Mouse (Mus musculus): ENCODE results near the gene Zfp169. TPM values are rescaled to one million over a fixed set of nuclear protein-coding genes. Genes with fewer than 3 reads are reported as not detected.

Zfp169 gene
- 12.6 and 13.4 TPM in 2 replicates for polyA plus RNA-seq (2012; rRNA removed)

DNA sequence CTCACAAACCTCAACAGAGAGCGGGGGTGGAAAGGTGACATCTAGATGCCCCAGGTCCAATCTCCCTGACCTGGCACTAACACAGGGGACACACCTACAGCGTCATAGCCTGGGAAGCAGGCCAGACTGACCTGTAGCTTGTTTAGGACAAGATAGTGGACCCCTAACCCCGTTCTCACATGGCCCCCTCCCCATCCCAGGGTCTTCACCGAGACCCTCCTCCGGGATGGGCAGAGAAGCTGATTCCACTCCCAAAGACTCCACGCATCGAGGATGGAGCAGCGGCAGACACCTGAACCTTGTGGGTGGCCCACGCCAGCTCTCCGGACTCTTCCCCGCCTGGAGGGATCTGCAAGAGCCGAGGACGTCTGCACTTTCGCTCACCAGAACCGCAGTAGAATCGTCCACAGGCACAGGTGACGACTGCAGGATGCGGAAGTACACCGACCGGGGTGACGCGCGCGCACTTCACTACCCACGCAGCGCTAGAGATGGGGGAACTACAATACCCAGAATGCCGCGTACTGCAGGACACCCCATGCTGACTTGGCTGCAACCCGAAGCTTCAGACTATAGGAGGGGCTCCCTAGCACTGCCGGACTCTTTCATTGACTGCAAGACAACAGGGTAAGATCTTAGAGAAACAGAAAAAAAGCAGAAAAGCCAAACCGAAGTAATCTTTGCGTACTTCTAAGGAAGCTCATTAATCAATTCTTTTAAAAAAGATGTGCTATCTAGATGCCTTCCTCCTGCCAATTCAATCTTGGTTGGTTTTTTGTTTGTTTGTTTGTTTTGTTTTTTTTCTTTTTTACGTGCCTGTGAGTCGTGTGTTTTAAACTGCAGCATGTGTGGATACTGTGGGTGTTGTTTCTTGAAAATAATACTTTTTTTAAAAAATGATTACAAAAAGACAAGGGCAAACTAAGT, at the start of gene Zfp169, which contains the start of gene A830005F24Rik:
Gene Zfp169 (minus strand): TSS at position 449 of the 927 bp plus-strand sequence.
Gene A830005F24Rik (plus strand): TSS at position 568 of the 927 bp plus-strand sequence.

Other genes starting within 250 kb of the Zfp169 start
- 1.4 and 1.8 TPM in 2 replicates for gene A830005F24Rik, start 119 bp upstream of the Zfp169 start, polyA plus RNA-seq (2012; rRNA removed)
- 14.5 and 15.0 TPM in 2 replicates for gene Ptpdc1, start 112.2 kb upstream of the Zfp169 start, polyA plus RNA-seq (2012; rRNA removed)
- gene Barx1, start 149.5 kb upstream of the Zfp169 start, polyA plus RNA-seq (2012; rRNA removed), result 0.10 and 0.94 TPM in 2 replicates